Mouse (Mus musculus): ENCODE measurements around the gene Chst5. TPM values are rescaled to one million over a fixed set of nuclear protein-coding genes. Genes with fewer than 3 reads are reported as not detected.

Gene Chst5
- total and polyA plus RNA-seq, 3 experiments = 0.05 TPM; not detected in 2

- peaks cover 25% of the 10 kb centered on the region for H3K4me1 ChIP-seq (ENCODE audit: insufficient read depth, low read depth, low read length)
- no peaks in the 10 kb centered on the region for H3K9me3 ChIP-seq (replicated peaks)
- ATAC-seq (ENCODE audit: extremely low read depth, insufficient number of reproducible peaks, low FRiP score, poor library complexity, severe bottlenecking) (no peak), DNase-seq (ENCODE audit: low spot score) (peak; percentile 26)
- TF ChIP-seq GATA1 (IDR thresholded peaks at IDR 0.05; ENCODE audit: borderline replicate concordance, low read length) = no peak
- no peak for TF ChIP-seq GATA2 (IDR thresholded peaks at IDR 0.05; ENCODE audit: borderline replicate concordance, low read depth, low read length)
- no peak for TF ChIP-seq POLR2AphosphoS5 (IDR thresholded peaks at IDR 0.05; ENCODE audit: insufficient replicate concordance, low read depth, low read length)
- TF ChIP-seq TAL1 (conservative IDR thresholded peaks at IDR 0.05; ENCODE audit: low read depth, low read length) = no peak
- no peak for TF ChIP-seq CTCF (IDR thresholded peaks at IDR 0.05; ENCODE audit: low read depth, low read length)
- H3K36me3 ChIP-seq (replicated peaks) = peaks cover 17% of the 10 kb centered on the region
- no peaks in the 10 kb centered on the region for H3K27me3 ChIP-seq (ENCODE audit: insufficient read depth, low read length)
- peak overlapping the region; percentile 88 for H3K4me3 ChIP-seq (ENCODE audit: low read depth, low read length)
These were observed 34.5 kb downstream of the Chst5 start for GRCm38 (mm10) chr8:111875758-111876157.

GRCm38 (mm10) chr8:111871278-111871677, 39.0 kb downstream of the Chst5 start:
- no peak for ATAC-seq (ENCODE audit: extremely low read depth, insufficient number of reproducible peaks, low FRiP score, poor library complexity, severe bottlenecking)

DNA sequence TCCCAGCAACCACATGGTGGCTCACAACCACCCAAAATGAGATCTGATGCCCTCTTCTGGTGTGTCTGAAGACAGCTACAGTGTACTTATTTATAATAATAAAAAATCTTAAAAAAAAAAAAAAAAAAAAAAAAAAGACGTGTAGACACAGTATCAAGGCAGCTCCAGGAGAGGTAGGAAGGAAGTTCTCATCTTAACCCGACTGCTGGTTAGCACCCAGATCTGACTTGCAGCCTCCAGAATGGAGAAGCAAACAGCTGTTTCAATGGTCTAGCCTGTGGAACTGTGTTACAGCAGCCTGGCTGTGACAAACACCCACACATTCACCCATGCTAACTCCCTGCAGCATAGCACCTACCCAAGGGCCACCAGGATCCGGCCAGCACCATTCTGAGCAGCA, 39.9 kb downstream of the Chst5 start:
- DNase-seq (ENCODE audit: low spot score) = no peak
- H3K36me3 ChIP-seq (replicated peaks) = peaks cover 44% of the 10 kb centered on the region
- peaks cover 9% of the 10 kb centered on the region for H3K4me1 ChIP-seq (ENCODE audit: insufficient read depth, low read depth, low read length)
- H3K27me3 ChIP-seq (ENCODE audit: insufficient read depth, low read length) = no peaks in the 10 kb centered on the region
- H3K9me3 ChIP-seq (replicated peaks) = no peaks in the 10 kb centered on the region
- ATAC-seq (ENCODE audit: extremely low read depth, insufficient number of reproducible peaks, low FRiP score, poor library complexity, severe bottlenecking) = no peak
- no peak overlapping the region for H3K4me3 ChIP-seq (ENCODE audit: low read depth, low read length)
- TF ChIP-seq CTCF (IDR thresholded peaks at IDR 0.05; ENCODE audit: low read depth, low read length) (no peak), POLR2AphosphoS5 (IDR thresholded peaks at IDR 0.05; ENCODE audit: insufficient replicate concordance, low read depth, low read length) (no peak), TAL1 (conservative IDR thresholded peaks at IDR 0.05; ENCODE audit: low read depth, low read length) (no peak), GATA1 (IDR thresholded peaks at IDR 0.05; ENCODE audit: borderline replicate concordance, low read length) (no peak), GATA2 (IDR thresholded peaks at IDR 0.05; ENCODE audit: borderline replicate concordance, low read depth, low read length) (no peak)

More at GRCm38 (mm10) chr8:111871278-111871677, 39.0 kb downstream of the Chst5 start:
- Histone ChIP-seq H3K27me3 (ENCODE audit: insufficient read depth, low read length) (no peaks in the 10 kb centered on the region), H3K36me3 (replicated peaks) (peaks cover 37% of the 10 kb centered on the region), H3K4me3 (ENCODE audit: low read depth, low read length) (no peak overlapping the region), H3K9me3 (replicated peaks) (no peaks in the 10 kb centered on the region), H3K4me1 (ENCODE audit: insufficient read depth, low read depth, low read length) (peaks cover 17% of the 10 kb centered on the region)
- TF ChIP-seq TAL1 (conservative IDR thresholded peaks at IDR 0.05; ENCODE audit: low read depth, low read length) (no peak), GATA1 (IDR thresholded peaks at IDR 0.05; ENCODE audit: borderline replicate concordance, low read length) (no peak), GATA2 (IDR thresholded peaks at IDR 0.05; ENCODE audit: borderline replicate concordance, low read depth, low read length) (no peak), CTCF (IDR thresholded peaks at IDR 0.05; ENCODE audit: low read depth, low read length) (no peak), POLR2AphosphoS5 (IDR thresholded peaks at IDR 0.05; ENCODE audit: insufficient replicate concordance, low read depth, low read length) (no peak)
- no peak for DNase-seq (ENCODE audit: low spot score)

DNA sequence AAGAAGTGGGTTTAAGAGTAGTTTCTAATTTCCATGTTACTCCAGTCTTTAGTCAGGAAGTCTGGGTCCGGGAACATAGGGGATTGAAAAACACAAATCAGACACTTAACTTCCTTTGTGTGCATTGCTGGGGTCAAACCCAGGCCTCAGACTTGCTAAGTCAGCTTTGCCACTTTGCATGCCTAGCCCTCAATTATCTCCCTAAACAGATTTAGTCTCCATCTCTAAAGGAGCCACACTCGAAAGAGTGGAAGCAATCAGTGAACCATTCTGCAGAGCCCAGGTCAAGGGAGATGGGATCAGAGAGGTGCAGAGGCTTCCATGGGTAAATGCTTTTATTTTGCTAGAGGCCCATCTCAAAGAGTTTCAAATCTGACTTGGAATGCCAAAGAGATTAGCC, 41.6 kb downstream of the Chst5 start:
- ATAC-seq (ENCODE audit: extremely low read depth, insufficient number of reproducible peaks, low FRiP score, poor library complexity, severe bottlenecking) (no peak), DNase-seq (ENCODE audit: low spot score) (no peak)
- Histone ChIP-seq H3K36me3 (replicated peaks) (peaks cover 43% of the 10 kb centered on the region), H3K9me3 (replicated peaks) (no peaks in the 10 kb centered on the region), H3K4me1 (ENCODE audit: insufficient read depth, low read depth, low read length) (peaks cover 5% of the 10 kb centered on the region; the same call in 1 of the 2 replicates), H3K27me3 (ENCODE audit: insufficient read depth, low read length) (no peaks in the 10 kb centered on the region), H3K4me3 (ENCODE audit: low read depth, low read length) (no peak overlapping the region)
- no peak for TF ChIP-seq CTCF (IDR thresholded peaks at IDR 0.05; ENCODE audit: low read depth, low read length)

GRCm38 (mm10) chr8:111865857-111866256, 44.4 kb downstream of the Chst5 start:
- TF ChIP-seq CTCF (IDR thresholded peaks at IDR 0.05; ENCODE audit: low read depth, low read length) = no peak
- no peak for TF ChIP-seq GATA1 (IDR thresholded peaks at IDR 0.05; ENCODE audit: borderline replicate concordance, low read length)
- TF ChIP-seq POLR2AphosphoS5 (IDR thresholded peaks at IDR 0.05; ENCODE audit: insufficient replicate concordance, low read depth, low read length) = no peak
- no peak for TF ChIP-seq GATA2 (IDR thresholded peaks at IDR 0.05; ENCODE audit: borderline replicate concordance, low read depth, low read length)
- TF ChIP-seq TAL1 (conservative IDR thresholded peaks at IDR 0.05; ENCODE audit: low read depth, low read length) = no peak
- no peak overlapping the region for H3K4me3 ChIP-seq (ENCODE audit: low read depth, low read length)
- DNase-seq (ENCODE audit: low spot score) = no peak
- H3K27me3 ChIP-seq (ENCODE audit: insufficient read depth, low read length) = no peaks in the 10 kb centered on the region
- no peaks in the 10 kb centered on the region for H3K9me3 ChIP-seq (replicated peaks)
- peaks cover 30% of the 10 kb centered on the region for H3K36me3 ChIP-seq (replicated peaks)
- ATAC-seq (ENCODE audit: extremely low read depth, insufficient number of reproducible peaks, low FRiP score, poor library complexity, severe bottlenecking) = no peak
- no peaks in the 10 kb centered on the region for H3K4me1 ChIP-seq (ENCODE audit: insufficient read depth, low read depth, low read length)

- ATAC-seq (ENCODE audit: extremely low read depth, insufficient number of reproducible peaks, low FRiP score, poor library complexity, severe bottlenecking) = no peak
- no peak for DNase-seq (ENCODE audit: low spot score)
- no peaks in the 10 kb centered on the region for H3K9me3 ChIP-seq (replicated peaks)
- H3K27me3 ChIP-seq (ENCODE audit: insufficient read depth, low read length) = no peaks in the 10 kb centered on the region
- H3K36me3 ChIP-seq (replicated peaks) = peaks cover 30% of the 10 kb centered on the region
- no peak overlapping the region for H3K4me3 ChIP-seq (ENCODE audit: low read depth, low read length)
- no peaks in the 10 kb centered on the region for H3K4me1 ChIP-seq (ENCODE audit: insufficient read depth, low read depth, low read length)
- no peak for TF ChIP-seq TAL1 (conservative IDR thresholded peaks at IDR 0.05; ENCODE audit: low read depth, low read length)
These were observed 45.0 kb downstream of the Chst5 start for GRCm38 (mm10) chr8:111865130-111865852.
